Mouse (Mus musculus) heart, adult 18-20 months (tissue): ENCODE measurements around the gene Ak4. TPM values are rescaled to one million over a fixed set of nuclear protein-coding genes. Genes with fewer than 3 reads are reported as not detected.

ENCODE experiments used
- DNase-seq, 2 experiments: peaks; one replicate each; pipeline ENCODE4 v3.0.0; 2021 to 2022; ENCODE audit warnings: mixed read lengths in 1 of 2
- total RNA-seq, 2 experiments: library from RNA; stranded (reverse); gene quantifications; 2 replicates each; pipeline ENCODE4 v1.2.3; 2021

The Ak4 gene
- total RNA-seq, 2 experiments from 2014 or later: 31.6 to 40.8 TPM

- no peak for DNase-seq
Observed at GRCm38 (mm10) chr4:101513251-101513650, 94.2 kb downstream of the Ak4 start.

- DNase-seq: no peak
Observed at GRCm38 (mm10) chr4:101515853-101516252, 96.8 kb downstream of the Ak4 start.

Other genes with a start within 250 kb of the Ak4 start
- gene Jak1, start 154.0 kb upstream of the Ak4 start, total RNA-seq: 100 to 1,000 TPM in 1 of 2 experiments, 10 to 100 TPM in 1; 91.2 to 102 TPM
- gene Dnajc6, start 77.4 kb downstream of the Ak4 start, total RNA-seq: under 1 TPM; 0.51 to 0.74 TPM
- 10 to 100 TPM; 22.3 to 27.5 TPM for gene Leprot, start 228.4 kb downstream of the Ak4 start, total RNA-seq